Mouse (Mus musculus) embryonic facial prominence, embryonic 14.5 days (tissue): Measurements from ENCODE around the gene Rps4x. TPM values are rescaled to one million over a fixed set of nuclear protein-coding genes. Genes with fewer than 3 reads are reported as not detected.

Experiments used
- ATAC-seq: fragments of 200-750 bp; cut with Nextera tagmentation; 2 replicates; pipeline ENCODE4 v1.8.0; 2017; ENCODE audit warnings: low read depth, moderate number of reproducible peaks, moderate TSS enrichment
- DNase-seq: peaks from one replicate; pipeline ENCODE4 v3.0.0-alpha.2; 2015; ENCODE audit warnings: low spot score
- H3K27ac ChIP-seq: fragments of 300-500 bp; sonication (generic); replicated peaks from 2 replicates; pipeline ENCODE4 v1.5.1; 2014; ENCODE audit warnings: low read depth, mild to moderate bottlenecking, low read length, moderate library complexity
- H3K27me3 ChIP-seq: fragments of 300-500 bp; sonication (generic); replicated peaks from 2 replicates; pipeline ENCODE4 v1.6.1; 2014; ENCODE audit warnings: low read length; ENCODE audit not compliant: control insufficient read depth, insufficient read depth
- H3K36me3 ChIP-seq: fragments of 300-500 bp; sonication (generic); 2 replicates; pipeline ENCODE4 v1.6.1; 2014; ENCODE audit warnings: low read length, mixed read lengths; ENCODE audit not compliant: control insufficient read depth, insufficient read depth
- H3K4me1 ChIP-seq: fragments of 300-500 bp; sonication (generic); 2 replicates; pipeline ENCODE4 v1.6.1; 2014; ENCODE audit warnings: antibody characterized with exemption, low read length; ENCODE audit not compliant: control insufficient read depth, insufficient read depth
- H3K4me2 ChIP-seq: fragments of 300-500 bp; sonication (generic); 2 replicates; pipeline ENCODE4 v1.6.1; 2014; ENCODE audit warnings: low read depth, mild to moderate bottlenecking, low read length, moderate library complexity, mixed read lengths
- H3K4me3 ChIP-seq: fragments of 300-500 bp; sonication (generic); 2 replicates; pipeline ENCODE4 v1.5.1; 2014; ENCODE audit warnings: low read depth, mild to moderate bottlenecking, low read length
- H3K9ac ChIP-seq: fragments of 300-500 bp; sonication (generic); 2 replicates; pipeline ENCODE4 v1.6.1; 2014; ENCODE audit warnings: low read depth, mild to moderate bottlenecking, low read length, moderate library complexity, mixed read lengths
- H3K9me3 ChIP-seq: fragments of 300-500 bp; sonication (generic); 2 replicates; pipeline ENCODE4 v1.6.1; 2016; ENCODE audit warnings: low read length; ENCODE audit not compliant: control insufficient read depth
- WGBS: fragments of 180-500 bp; shearing (Covaris S2); extraction: QIAGEN DNeasy Blood & Tissue Kit; methylation state at CpG from one replicate; pipeline ENCODE4 v1.1.7; 2014; 5-methylcytosine and 5-hydroxymethylcytosine counted together
- polyA plus RNA-seq: library from polyadenylated mRNA; unstranded; fragments of >200 nt; fragmentation: Nextera tagmentation; extraction: Ambion mirVana; gene quantifications from 2 replicates; pipeline ENCODE4 v1.2.1, GENCODE M21; 2014

Rps4x gene
- polyA plus RNA-seq, 1 experiment from 2014 or later: 1,037 TPM

DNA sequence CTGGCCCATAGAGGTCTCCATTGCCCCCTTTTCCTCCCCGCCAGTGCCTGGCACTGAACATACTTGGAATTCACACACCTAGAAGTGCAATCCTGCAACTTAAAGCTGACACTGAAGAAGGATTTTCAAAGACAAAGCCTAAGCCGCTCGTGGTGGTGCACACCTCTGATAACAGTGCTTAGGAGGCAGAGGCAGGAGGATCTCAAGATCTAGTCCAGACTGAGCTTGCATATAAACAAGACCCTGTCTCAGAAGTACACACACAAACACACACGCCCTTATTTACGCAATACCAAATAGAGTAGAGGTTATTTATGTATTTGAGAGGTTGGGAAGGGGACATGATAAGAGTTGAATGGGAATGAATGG lies 31.8 kb downstream of the Rps4x start:
- peak overlapping the region; percentile 55; the same call in 1 of the 2 replicates for H3K9ac ChIP-seq
- H3K4me3 ChIP-seq: peak overlapping the region; percentile 51
- peak overlapping the region; percentile 68 for H3K27ac ChIP-seq

GRCm38 (mm10) chrX:102156618-102157422 lies 32.4 kb downstream of the Rps4x start, which contains the start of gene Ercc6l:
Gene Ercc6l, minus strand, starts transcription at chrX:102157091.
- Histone ChIP-seq H3K4me3 (peak within 1 kb of the TSS; percentile 51), H3K27ac (peak within 1 kb of the TSS; percentile 68), H3K4me2 (peak within 1 kb of the TSS; percentile 52), H3K9me3 (no peaks in the 10 kb centered on the region), H3K9ac (peak within 1 kb of the TSS; percentile 66), H3K4me1 (no peaks in the 10 kb centered on the region), H3K27me3 (no peaks in the 10 kb centered on the region), H3K36me3 (no peaks in the 10 kb centered on the region)
- peak; percentile 97 for DNase-seq
- 20% methylated on average over 33 of the region's 42 CpGs for WGBS
- ATAC-seq: peak; percentile 99

More for the DNA sequence above, 31.8 kb downstream of the Rps4x start:
- no peaks in the 10 kb centered on the region for H3K27me3 ChIP-seq
- 42% methylated on average over 5 of the region's 5 CpGs for WGBS
- ATAC-seq (no peak; the same call in 1 of the 2 replicates), DNase-seq (no peak)
- H3K36me3 ChIP-seq: no peaks in the 10 kb centered on the region
- no peaks in the 10 kb centered on the region for H3K4me1 ChIP-seq
- no peaks in the 10 kb centered on the region for H3K9me3 ChIP-seq
- peak overlapping the region; percentile 47 for H3K4me2 ChIP-seq

DNA sequence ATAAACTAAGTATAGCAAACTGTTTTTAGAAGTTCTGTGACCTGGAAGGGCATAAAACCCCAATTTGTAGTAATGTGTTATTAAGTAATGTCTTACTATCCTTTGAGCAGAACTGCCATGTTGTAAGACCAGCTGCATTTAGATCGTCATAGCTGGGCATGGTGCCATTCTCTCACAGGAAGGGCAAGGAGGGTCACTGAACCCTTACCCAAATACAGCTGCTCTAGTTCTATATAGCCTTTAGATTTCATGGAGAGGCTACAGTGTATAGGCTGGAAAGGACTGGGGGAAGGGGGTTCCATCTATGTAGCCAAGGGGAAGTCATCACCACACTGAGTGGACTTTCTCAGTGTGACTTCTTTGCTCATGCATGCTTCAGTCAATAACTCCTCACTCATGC lies 48.0 kb downstream of the Rps4x start:
- H3K9ac ChIP-seq: no peak overlapping the region
- H3K36me3 ChIP-seq: peaks cover 25% of the 10 kb centered on the region; the same call in 1 of the 2 replicates
- no peak for ATAC-seq
- DNase-seq: no peak
- no peaks in the 10 kb centered on the region for H3K9me3 ChIP-seq
- no peaks in the 10 kb centered on the region for H3K4me1 ChIP-seq
- H3K4me2 ChIP-seq: no peak overlapping the region
- WGBS: 78% methylated on average over 1 of the region's 1 CpGs
- H3K27ac ChIP-seq: no peak overlapping the region
- H3K4me3 ChIP-seq: no peak overlapping the region
- 0 out of 2 replicates have a peak, but pooled peaks cover 7% of the 10 kb centered on the region for H3K27me3 ChIP-seq

Other genes with a start within 250 kb of the Rps4x start
- 0.92 and 1.3 TPM in 2 replicates for gene Rtl5, start 118.1 kb downstream of the Rps4x start, polyA plus RNA-seq
- 61.5 and 69.2 TPM in 2 replicates for gene Pin4, start 69.9 kb downstream of the Rps4x start, polyA plus RNA-seq
- gene Ercc6l, start 32.3 kb downstream of the Rps4x start, polyA plus RNA-seq: 10.9 and 11.5 TPM in 2 replicates
- 25.4 and 30.1 TPM in 2 replicates for gene Cited1, start 62.8 kb upstream of the Rps4x start, polyA plus RNA-seq